Mouse (Mus musculus): ENCODE measurements around the gene U2af1l4.

The U2af1l4 gene

DNA sequence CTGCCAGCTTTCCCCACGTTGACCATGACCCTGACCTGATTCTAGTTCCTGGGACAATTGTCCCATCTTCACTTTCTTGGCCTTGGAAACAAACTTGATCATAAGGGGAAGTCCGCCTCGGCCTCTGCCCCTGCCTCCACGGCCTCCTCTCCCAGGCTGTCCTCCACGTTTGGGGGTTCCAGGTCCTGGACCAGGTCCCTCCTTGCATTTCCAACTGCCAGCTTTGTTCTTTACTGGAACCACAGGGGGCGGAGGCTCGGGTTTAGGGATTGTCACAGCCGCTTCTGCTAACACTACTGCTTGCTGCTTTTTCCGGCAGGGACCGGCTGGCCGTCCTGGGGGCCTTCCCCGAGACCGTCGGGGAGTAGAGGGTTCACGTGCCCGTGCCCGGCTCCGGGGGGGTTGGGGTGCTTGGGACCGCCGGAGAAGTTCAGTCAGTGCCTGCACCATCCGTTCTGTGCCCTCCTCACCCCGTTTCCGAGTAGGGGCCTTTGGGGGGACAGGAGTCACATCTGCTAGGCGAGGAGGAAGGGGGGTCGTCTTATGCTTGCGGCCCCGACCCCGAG is 23.4 kb downstream of the U2af1l4 start:
- no peak for DNase-seq (ENCODE audit: low spot score)

DNA sequence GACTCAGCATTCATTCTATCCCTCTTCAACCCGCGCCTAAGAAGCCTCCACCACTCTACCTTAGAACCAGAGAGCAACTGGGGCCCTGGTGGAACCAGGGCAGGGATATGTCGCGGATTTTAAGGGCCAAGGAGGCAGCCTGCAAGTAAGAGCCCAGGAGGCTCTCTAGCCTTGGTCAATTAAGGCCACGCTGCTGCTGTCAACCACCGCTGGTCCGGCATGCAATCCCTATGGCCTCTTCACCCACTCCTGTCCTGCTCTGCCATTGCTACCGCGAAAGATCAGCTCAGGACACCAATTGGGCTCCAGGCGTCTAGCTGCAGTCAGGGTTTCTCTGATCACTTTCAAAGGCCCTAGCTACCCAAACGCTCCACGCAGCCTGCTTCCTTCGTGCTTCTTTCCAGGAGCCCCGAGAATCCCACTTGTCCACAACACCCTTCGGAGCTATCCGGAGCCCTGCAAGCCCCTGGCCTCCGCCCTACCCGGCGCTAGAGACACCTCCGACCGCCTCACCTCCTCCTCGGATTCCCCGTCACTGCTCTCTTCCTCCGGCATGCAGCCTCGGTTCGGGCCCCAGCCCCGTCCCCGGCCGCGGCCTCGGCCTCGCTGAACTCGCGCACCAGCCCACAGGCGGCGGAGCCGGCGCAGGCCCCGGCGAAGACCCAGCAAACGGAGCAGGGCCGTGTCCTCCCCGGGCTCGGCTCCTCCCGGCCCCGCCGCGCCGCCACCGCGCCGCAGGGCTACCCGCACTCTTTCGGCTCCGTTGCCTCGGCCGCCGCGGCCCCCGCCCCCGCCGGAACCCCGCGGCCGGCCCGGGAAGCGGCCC is 25.0 kb downstream of the U2af1l4 start:
- no peak for DNase-seq (ENCODE audit: low spot score)

DNA sequence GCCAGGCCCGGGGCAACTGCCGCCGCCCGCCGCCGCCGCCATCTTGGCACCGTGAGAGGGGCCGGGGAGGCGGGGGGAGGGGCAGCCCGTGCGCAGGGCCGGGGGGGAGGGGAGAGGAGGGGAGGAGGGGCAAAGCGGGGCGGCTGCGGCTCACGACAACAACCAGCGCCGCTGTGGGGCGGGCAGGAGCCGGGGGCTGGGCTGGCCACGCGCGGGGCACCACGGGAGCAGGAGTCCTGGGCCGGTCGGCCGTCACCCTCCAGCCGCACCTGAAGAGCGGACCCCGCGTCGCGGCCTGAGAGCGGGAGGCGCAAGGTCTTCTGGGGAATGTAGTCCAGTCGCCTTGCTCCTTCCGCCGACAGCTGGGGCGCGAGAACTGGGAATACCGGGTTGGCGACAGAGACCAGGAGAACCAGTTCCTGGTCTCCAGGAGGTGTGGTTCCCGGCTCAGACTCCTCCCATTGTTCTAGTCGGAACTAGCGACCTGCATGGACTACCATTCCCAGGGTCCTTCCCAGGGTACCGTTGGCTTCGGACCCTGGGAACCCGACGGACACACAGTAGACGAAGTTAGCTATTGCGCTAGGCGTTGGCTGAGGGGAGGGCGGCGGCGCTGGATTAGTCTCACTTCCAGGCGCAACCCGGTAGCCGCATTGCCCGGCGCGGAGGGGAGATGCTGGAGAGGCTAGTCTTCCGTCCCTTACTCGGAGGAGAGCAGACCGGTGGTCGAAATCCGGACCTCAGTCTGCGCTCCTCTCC is 25.8 kb downstream of the U2af1l4 start, which contains the start of gene Kmt2b:
Gene Kmt2b, minus strand, starts transcription at position 51 of the 759 bp plus-strand sequence.
- DNase-seq (ENCODE audit: low spot score) = peak; percentile 95

DNA sequence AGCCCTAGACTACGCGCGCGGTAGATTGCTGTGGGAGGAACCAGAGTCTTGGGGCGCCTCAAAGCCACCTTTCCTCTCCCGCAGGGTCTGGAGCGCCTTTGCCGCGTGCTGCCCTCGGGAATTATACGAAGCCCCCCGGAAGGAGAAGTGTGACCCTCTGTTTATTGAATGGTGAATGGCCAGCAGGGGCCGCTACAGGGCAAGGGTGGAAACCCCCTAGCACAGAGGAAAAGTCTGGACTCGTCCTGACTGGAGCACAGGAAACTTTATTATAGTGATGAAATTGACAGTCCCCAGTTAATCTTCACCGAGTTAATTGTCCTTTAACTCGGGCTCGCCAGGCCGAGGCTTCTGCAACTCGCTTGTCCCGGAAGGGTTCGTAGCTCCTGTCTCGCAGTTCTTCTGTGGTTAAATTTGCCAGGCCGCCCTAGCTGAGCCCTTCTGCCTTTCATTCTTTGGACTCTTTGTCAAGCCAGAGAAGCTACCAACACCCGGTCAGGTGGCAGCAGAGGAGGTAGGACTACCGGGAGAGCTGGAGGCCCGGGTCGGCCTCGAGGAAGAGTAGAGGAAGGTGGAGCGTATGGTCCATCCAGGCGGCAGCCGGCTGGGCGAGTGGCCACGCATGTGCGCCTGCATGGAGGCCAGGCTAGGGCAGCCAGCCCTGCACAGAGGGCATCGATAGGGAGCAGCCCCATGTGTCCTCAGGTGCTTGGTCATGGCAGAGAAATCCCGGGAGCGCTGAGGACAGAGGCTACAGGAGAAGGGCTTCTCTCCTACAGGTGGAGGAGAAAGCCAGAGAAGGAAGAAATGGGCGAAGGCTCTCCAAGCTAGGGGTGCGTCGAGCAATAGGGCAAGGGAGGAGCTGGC is 26.6 kb downstream of the U2af1l4 start:
- DNase-seq (ENCODE audit: low spot score) = peak; percentile 55

DNA sequence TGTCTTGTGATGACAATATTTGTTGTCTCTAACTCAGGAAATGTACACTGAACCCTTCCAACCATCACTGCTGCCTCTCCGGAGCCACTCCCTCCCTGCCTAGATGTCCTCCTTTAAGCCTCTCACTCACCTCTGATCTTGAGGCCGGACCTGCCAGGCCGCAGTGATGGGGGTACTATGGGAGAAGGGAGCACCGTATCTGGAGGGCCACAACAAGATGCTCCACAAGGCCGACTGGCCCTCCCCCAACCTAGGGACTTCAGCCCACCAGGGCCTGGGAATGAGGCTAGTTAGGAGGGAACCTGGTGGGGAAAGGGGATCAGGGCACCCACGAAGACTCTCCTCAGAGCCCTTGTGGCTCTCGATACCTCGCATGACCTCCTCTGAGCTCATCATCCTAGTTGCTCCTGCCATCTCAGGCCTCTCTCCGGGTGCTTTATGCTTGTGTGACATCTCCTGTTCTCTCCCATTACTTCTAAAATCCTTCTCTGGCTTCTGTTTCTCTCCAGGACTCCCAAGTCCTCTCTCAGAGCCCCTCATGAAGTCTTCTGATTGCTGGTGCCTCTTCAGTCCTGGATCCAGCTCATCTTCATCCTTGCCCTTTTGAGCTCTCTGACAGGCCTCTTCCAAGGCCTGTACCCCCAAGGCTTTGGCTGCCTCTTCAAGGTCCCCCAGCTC is 28.0 kb downstream of the U2af1l4 start:
- no peak for DNase-seq (ENCODE audit: low spot score)

DNA sequence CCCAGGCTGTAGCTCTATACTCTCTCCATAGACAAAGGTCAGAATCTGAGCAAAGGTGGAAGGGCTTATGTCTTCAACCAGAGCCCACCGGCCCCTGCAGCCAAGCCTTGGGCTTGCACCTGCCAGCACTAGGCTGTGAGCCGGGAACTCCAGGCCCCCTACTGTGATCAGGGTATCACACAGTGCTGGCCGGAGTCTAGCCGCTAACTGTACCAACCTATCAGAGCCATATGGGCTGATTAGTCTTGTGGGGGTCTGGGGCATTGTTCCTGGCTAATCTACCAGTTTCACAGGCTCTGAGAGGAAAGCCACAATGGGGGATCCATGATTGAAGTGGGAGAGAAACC is 28.5 kb downstream of the U2af1l4 start:
- no peak for DNase-seq (ENCODE audit: low spot score)

DNA sequence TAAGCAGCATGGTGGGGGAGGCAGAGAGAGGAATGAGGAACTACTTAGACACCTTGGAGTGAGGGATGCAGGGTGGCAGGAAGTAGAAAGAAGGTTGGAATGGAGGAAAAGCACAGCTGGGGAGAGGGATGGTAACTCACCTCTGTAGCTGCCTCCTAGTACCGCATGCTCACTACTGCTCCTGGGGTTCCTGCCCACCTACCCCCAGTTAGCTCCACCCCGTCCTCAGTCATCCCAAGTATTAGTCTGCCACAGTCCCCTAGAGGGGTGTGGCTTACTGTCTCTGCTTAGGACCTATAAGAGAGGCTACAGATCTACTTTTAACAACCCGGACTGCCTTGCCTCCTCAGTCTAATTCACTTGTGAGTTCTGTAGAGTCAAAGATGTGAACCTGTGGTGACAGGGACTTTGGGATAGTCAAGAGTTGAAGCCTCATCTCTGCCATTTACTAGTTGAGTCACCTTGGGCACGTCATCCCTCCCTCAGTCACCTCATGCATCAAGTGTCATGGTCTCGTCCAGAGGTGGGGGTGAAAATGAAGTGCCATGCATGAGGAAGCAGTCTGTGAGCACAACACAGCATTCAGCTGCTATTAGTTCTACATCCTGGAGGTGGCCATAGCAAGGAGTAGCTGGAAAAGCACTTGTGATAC is 29.8 kb downstream of the U2af1l4 start:
- no peak for DNase-seq (ENCODE audit: low spot score)

DNA sequence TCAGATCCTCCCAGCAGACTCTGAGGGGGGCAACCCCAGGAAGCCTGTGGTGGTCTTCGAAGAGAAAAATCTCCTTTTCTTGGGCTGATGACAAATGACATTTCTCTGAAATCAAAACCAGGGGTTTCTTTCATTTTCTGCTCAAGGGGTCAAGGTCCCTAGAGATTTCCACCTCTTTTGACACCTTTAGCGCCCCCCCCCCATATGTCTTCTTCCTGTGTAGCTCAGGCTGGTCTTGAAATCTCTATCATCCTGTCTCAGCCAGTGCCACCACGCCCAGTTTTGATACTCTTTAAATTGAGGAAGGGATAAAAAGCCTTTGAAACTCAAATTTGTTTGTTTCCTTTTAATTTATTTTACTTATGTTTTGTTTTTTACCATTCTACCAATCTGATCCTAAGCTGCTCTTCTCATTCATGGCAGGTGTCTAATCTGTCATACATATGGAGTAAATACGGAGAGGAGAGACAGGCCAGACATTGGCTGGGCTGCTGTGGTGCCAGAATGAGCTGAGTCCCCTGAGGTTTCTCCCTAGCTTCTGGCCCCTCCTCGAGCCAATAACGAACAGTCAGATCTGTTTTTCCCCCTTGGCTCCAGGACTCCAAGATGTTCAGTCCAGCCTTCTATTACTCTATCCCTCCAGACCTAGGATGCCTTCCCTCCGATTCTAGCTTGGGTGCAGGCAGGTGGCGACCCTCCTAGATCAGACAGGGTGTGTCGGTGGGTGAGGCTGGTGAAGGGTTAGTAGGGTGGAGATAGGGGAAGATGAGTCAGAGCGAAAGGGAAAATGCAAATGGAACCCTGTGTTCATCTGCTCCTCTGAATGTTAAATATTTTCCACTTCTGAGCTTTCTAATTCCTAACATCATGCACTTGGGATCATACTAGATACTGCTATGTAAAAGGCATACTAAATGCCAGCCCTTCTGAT is 30.7 kb downstream of the U2af1l4 start:
- no peak for DNase-seq (ENCODE audit: low spot score)

DNA sequence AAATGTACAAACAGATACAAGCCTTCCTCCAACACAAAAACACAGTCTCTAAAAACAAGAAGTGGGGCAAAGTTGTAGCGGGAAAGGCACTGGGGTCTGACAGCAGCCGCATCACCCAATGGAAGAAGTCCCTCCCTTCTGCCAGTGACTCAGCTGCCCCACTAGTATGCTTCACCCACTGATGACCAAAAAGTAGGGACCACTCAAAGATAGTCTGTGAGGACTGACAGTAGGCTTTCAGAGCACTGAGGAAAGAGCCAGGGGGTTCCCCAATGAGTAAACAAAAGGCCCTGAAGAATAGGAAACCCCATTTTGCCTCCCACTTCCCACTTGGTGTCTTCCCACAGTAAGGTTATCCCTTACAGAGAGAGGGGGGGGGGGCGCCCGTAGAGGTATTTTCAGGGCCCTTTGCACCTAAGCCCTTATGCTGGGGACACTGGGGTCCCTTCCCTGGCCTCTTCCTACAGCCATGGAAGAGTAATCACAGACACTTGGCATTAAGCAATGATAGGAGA is 31.5 kb downstream of the U2af1l4 start:
- no peak for DNase-seq (ENCODE audit: low spot score)

DNA sequence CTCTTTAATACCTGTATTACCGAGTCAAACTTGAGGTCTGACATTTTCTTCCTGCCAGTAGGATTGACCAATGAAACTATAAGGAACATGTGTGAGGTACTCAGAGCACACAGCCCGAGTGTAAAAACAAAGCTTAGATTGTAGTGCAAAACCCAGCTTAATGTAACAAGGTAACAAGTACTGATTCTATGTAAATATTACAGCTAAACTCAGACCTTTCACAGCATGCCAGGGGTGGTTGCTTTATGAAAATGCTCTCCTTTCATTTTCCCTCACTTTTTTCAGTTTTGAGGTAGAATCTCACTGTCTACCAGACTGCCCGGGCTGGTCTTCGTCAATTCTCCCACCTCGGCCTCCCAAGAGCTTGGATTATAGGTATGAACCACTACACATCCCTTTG is 33.0 kb downstream of the U2af1l4 start:
- no peak for DNase-seq (ENCODE audit: low spot score)

DNA sequence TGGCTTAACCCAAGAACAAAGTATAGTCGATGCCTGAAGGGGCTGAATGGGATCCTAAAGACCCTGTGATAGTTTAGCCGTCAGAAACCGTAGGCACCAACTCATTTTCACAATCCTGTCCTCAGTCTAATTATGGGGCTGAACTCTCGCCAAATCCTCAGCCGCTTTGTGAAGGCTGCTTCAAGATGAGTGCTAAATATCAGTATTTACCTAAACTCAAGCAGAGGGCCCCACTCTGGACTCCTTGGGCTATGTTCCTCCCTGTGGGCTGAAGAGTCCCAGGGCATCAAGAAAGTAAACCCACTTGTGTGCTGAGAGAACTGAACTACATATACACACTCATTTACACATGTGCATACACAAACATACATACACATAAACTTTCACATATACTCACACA is 33.7 kb downstream of the U2af1l4 start:
- no peak for DNase-seq (ENCODE audit: low spot score)

DNA sequence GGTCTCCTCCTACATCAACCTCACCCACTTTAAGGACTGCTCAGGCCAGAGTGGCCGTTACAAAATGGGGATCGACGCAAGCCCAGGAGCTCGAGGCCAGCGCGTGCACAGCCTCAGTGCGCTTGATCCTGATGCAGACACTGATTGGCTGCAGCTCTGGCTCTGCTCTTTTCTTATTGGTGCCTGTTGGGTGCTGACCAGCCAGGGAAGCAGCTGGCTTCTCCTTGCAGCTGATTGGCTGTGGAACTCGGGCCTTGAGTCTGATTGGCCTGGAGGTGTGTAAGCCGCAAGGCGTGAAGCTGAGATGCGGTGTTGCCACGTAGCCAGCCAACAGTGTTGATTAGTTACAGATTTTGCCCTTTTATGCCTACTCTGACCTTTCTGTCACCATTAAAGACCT is 35.7 kb downstream of the U2af1l4 start, which contains the start of gene Zbtb32:
Gene Zbtb32, minus strand, starts transcription at position 124 of the 400 bp plus-strand sequence.
- no peak for DNase-seq (ENCODE audit: low spot score)

DNA sequence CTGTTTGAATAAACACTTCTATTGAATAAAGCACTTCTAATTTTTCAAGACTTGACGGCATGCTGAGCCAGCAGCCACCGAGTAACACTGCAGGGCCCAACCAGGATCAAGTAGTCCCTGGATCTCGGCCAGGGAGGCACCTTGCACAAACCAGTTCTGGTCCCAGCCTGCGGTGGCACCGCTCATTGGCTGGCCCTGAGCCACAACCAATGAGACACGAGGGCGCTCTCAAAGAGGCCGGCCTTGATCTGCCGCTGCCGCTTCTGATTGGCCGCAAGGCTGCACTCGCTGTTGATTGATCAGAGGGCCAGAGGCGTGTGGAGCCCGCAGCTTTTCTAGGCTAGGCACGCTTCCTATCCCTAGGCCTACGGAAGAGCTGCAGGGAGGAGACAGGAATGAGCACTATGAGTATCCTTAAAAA is 36.8 kb downstream of the U2af1l4 start:
- DNase-seq (ENCODE audit: low spot score) = peak; percentile 87

DNA sequence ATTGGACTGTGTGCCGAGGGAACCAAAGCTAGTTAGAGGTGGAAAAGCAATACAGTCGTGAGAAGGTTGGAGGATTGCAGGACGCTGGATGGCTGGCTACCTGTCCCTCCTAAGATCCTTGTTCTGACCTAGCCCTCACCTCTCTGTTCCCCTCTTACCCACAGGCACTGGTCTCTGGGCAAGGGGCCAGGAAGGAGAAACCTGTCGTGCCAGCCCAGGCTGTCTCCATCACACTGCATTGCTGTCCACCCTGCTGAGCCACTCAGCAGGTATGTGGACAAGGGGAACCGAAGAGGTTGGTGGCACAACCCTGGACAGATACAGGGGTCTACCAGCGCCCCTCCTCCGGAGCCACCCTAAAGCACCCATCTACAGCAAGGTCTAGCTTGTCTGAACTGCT is 37.5 kb downstream of the U2af1l4 start:
- DNase-seq (ENCODE audit: low spot score) = no peak

DNA sequence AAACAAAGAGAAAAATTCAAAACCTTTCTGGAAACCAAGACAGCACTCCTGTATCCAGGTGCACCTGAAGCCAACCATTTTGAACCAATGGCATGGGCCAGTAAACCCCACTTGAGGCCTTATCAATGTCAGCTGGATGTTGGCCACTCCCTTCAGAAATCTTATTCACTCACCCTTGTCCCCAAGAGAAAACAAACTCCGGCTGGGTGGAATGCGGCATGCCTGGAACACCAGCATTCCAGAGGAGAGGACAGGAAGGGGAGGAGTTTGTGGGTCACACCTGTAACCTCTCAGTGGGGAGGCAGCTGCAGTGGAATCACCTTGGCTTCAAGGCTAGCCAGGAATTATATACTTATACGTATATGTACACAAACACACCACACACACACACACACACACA is 39.5 kb downstream of the U2af1l4 start:
- DNase-seq (ENCODE audit: low spot score) = no peak

DNA sequence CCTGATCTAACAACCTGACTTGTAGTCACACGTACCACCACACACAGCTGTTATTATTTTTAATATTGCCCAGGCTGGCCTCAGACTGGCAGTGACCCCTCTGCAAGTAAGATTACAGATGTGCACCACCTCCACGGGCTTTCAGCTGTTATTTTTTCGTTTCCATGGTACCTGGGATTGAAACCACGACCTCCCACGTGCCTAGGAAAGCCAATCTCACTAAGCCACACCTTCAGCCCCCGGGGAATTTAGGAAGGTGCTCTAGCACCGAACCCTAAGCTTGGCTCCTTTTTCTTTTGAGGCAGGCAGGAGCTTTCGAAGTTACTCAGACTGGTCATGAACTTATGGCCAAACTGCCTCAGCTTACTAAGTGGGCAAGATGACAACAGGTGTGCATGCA is 41.3 kb downstream of the U2af1l4 start:
- no peak for DNase-seq (ENCODE audit: low spot score)

DNA sequence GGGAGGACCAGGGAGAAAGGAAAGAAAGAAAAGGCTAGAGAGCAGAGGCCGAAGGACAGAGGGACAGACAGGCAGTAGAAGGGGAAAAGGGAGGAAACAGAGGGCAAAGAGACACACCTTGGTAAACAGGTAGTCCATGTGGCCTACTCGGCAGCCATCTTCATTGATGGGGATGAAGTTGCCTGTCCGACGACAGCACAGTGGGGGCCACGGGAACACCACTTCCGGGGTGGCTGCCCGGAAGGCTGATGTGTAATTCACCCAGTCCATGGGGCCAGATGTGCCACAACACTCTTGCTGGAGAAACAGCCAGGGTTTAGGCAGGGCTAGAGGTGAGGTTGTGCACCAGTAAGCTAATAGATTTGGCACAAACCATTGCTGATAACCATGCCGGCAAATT is 41.8 kb downstream of the U2af1l4 start:
- DNase-seq (ENCODE audit: low spot score) = no peak

DNA sequence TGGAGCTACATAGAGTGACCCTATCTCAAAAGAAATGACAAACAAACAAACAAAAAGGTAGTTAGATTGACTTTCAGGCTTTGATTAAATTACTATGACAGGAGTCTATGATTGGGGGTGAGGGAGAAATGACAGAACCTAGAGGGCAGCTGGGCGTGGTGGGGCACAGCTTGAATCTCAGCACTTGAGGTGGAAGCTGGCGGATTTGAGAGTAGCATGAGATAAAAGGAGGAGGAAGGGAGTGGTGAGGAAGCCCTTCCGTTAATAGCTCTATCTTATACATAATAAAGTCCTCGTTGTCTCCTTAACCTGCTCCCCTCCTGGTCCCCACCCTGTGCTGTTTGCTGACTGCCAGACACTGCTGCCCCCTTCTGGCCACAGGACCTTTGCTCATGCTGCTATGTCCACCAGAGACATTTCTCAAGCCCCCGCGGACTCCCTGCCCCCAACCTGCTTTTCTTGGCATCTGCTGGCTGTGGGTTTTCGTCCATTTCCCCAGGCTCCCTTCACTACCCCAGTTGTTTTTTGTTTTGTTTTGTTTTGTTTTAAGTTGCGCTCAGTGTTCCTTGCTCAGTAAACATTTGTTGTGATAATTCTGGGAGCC is 44.7 kb downstream of the U2af1l4 start:
- no peak for DNase-seq (ENCODE audit: low spot score)

DNA sequence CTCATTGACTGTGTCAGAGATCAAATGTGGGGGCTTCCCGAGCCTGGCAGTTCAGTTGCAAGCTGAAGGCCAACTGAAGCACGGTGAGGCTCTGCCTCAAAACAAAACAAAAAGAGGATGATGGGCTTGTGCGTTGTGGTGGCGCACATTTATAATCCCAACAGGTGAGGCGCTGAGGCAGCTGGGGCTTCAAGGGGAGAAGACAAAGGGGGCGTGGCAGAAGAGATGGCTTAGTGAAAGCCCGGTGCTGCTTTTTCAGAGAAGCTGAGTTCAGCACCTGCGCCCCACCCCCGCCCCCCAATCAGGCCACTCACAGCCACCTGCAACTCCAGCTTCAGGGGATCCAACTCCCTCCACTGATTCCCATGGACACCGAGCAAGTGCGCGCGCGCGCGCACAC is 45.4 kb downstream of the U2af1l4 start:
- no peak for DNase-seq (ENCODE audit: low spot score)
